Mouse (Mus musculus) thymus, postnatal 0 days (tissue): ENCODE data around the gene Sntg2. TPM values are rescaled to one million over a fixed set of nuclear protein-coding genes. Genes with fewer than 3 reads are reported as not detected.

Source experiments
- polyA plus RNA-seq: library from polyadenylated mRNA; unstranded; fragments of >200 nt; fragmentation: Nextera tagmentation; extraction: Ambion mirVana; gene quantifications from 2 replicates; pipeline ENCODE4 v1.2.1, GENCODE M21; 2015

The Sntg2 gene
- polyA plus RNA-seq, 1 experiment from 2014 or later: not detected

Other genes with a start within 250 kb of the Sntg2 start
- not detected in 2 replicates for gene Tpo, start 240.8 kb downstream of the Sntg2 start, polyA plus RNA-seq
- 22.9 and 27.7 TPM in 2 replicates for gene Tmem18, start 211.1 kb upstream of the Sntg2 start, polyA plus RNA-seq